ENCODE assay signal across 19 mouse cellular contexts in the genomic region with DNA sequence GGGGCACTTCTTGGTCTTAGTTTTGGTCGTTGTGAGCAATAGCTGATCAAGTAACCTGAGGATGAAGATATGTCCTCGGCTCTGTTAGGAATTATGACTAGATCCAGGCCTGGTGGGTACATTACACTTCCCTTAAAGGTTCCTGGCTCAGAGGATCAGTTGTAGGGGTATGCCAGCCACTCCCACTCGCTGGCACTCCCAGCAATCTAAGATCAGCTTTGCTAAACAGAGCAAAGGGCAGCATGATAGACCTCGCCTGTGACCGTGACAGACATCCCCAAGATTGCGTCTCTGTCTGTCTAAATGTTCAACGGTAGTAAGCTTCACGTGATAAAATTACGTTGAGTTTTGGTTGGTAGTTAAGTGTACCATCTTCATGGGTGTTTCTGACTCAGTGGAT. TPM values are rescaled to one million over a fixed set of nuclear protein-coding genes. Genes with fewer than 3 reads are reported as not detected.
DNase-seq lines count a peak whose midpoint lies in the region; ATAC-seq lines count a peak whose summit lies in the region.
"Had no signal": no experiment of that assay in that cellular context is flagged by ENCODE, and none has a peak within 500 bp of the region (broad histone marks: within the 10 kb centered on the region; RNA-seq: fewer than 3 reads in every experiment).

No protein-coding gene starts in this region.

- DNase-seq in heart, embryonic 10.5 days (ENCODE audit: low spot score): peak; percentile 38
- DNase-seq in heart, postnatal 4 days: no peak
- no peak for DNase-seq in urinary bladder, postnatal 10 days (ENCODE audit: low spot score)
- no peak for DNase-seq in embryo, embryonic 10 days (ENCODE audit: low spot score)
- DNase-seq: adrenal gland, adult 2 months; adrenal gland, postnatal 10 days; adrenal gland, postnatal 25 days; cerebellum, adult 11 months; cerebellum, adult 18-20 months; cerebellum, adult 8-10 months; cerebellum, adult 9-11 months; cerebellum, postnatal 14 days; cerebellum, postnatal 36 days had no signal

- H3K9me3 ChIP-seq in heart, embryonic 10.5 days: no peaks in the 10 kb centered on the region
- no peaks in the 10 kb centered on the region for H3K9me3 ChIP-seq in intestine, embryonic 15.5 days
- H3K9me3 ChIP-seq in intestine, embryonic 16.5 days (ENCODE audit: control insufficient read depth, low read length): no peaks in the 10 kb centered on the region
- H3K9me3 ChIP-seq: embryonic facial prominence, embryonic 10.5 days; embryonic facial prominence, embryonic 12.5 days; forebrain, embryonic 13.5 days; forebrain, embryonic 15.5 days had no signal

- no peaks in the 10 kb centered on the region for H3K27me3 ChIP-seq in heart, embryonic 10.5 days (ENCODE audit: insufficient read depth, poor library complexity, severe bottlenecking)
- H3K27me3 ChIP-seq in intestine, embryonic 15.5 days (replicated peaks): no peaks in the 10 kb centered on the region
- H3K27me3 ChIP-seq in intestine, embryonic 16.5 days (replicated peaks; ENCODE audit: control insufficient read depth, insufficient read depth, low read length): no peaks in the 10 kb centered on the region
- H3K27me3 ChIP-seq: embryonic facial prominence, embryonic 12.5 days; forebrain, embryonic 13.5 days; forebrain, embryonic 15.5 days had no signal

- H3K4me3 ChIP-seq in heart, embryonic 10.5 days: no peak overlapping the region
- H3K4me3 ChIP-seq in intestine, embryonic 15.5 days (replicated peaks): no peak overlapping the region
- H3K4me3 ChIP-seq in intestine, embryonic 16.5 days (ENCODE audit: low read length): no peak overlapping the region
- H3K4me3 ChIP-seq: embryonic facial prominence, embryonic 10.5 days; embryonic facial prominence, embryonic 12.5 days; forebrain, embryonic 13.5 days; forebrain, embryonic 15.5 days had no signal

- WGBS in heart, embryonic 10.5 days: 82% methylated on average over 9 of the region's 9 CpGs
- 76% methylated on average over 9 of the region's 9 CpGs for WGBS in intestine, embryonic 15.5 days
- WGBS in intestine, embryonic 16.5 days: 78% methylated on average over 9 of the region's 9 CpGs

- peaks cover 9% of the 10 kb centered on the region; the same call in 1 of the 2 replicates for H3K4me1 ChIP-seq in heart, embryonic 10.5 days
- no peaks in the 10 kb centered on the region for H3K4me1 ChIP-seq in intestine, embryonic 15.5 days (replicated peaks)
- H3K4me1 ChIP-seq in intestine, embryonic 16.5 days (ENCODE audit: control insufficient read depth, insufficient read depth, low read length): 0 out of 2 replicates have a peak, but pooled peaks cover 4% of the 10 kb centered on the region

- ATAC-seq in intestine, embryonic 15.5 days: peak; percentile 62; the same call in 1 of the 2 replicates
- peak; percentile 75 for ATAC-seq in intestine, embryonic 16.5 days
- ATAC-seq: forebrain, embryonic 13.5 days; forebrain, embryonic 15.5 days had no signal

- no peak overlapping the region for H3K9ac ChIP-seq in intestine, embryonic 15.5 days
- H3K9ac ChIP-seq in intestine, embryonic 16.5 days (ENCODE audit: low read depth, low read length): no peak overlapping the region
- H3K9ac ChIP-seq: embryonic facial prominence, embryonic 12.5 days; forebrain, embryonic 13.5 days; forebrain, embryonic 15.5 days had no signal

- no peak overlapping the region for H3K27ac ChIP-seq in heart, embryonic 10.5 days
- no peak overlapping the region for H3K27ac ChIP-seq in intestine, embryonic 15.5 days
- H3K27ac ChIP-seq in intestine, embryonic 16.5 days (ENCODE audit: low read length): no peak overlapping the region
- H3K27ac ChIP-seq: embryonic facial prominence, embryonic 10.5 days; embryonic facial prominence, embryonic 12.5 days; forebrain, embryonic 13.5 days; forebrain, embryonic 15.5 days had no signal

- H3K4me2 ChIP-seq in intestine, embryonic 15.5 days (replicated peaks): no peak overlapping the region
- no peak overlapping the region for H3K4me2 ChIP-seq in intestine, embryonic 16.5 days (ENCODE audit: low read depth, low read length)
- H3K4me2 ChIP-seq: embryonic facial prominence, embryonic 12.5 days; forebrain, embryonic 13.5 days; forebrain, embryonic 15.5 days had no signal

- peaks cover 19% of the 10 kb centered on the region; the same call in 1 of the 2 replicates for H3K36me3 ChIP-seq in heart, embryonic 10.5 days
- H3K36me3 ChIP-seq in intestine, embryonic 15.5 days: no peaks in the 10 kb centered on the region
- peaks cover 3% of the 10 kb centered on the region; the same call in 1 of the 2 replicates for H3K36me3 ChIP-seq in intestine, embryonic 16.5 days (ENCODE audit: control insufficient read depth, insufficient read depth, low read length)

RNA-seq across cellular contexts. Expression of a gene that starts 47.7 kb away (rescaled TPM):
- polyA plus RNA-seq in heart, embryonic 10.5 days (2016; fragmentation: Nextera tagmentation; extraction: Ambion mirVana): 19.1 and 22.7 TPM in 2 replicates
- total RNA-seq in heart, postnatal 4 days (2021): 10 to 100 TPM; 13.7 to 18.5 TPM
- 19.3 and 20.6 TPM in 2 replicates for polyA plus RNA-seq in intestine, embryonic 15.5 days (2015; fragmentation: Nextera tagmentation; extraction: Ambion mirVana)
- 17.3 and 17.8 TPM in 2 replicates for polyA plus RNA-seq in intestine, embryonic 16.5 days (2015; fragmentation: Nextera tagmentation; extraction: Ambion mirVana)
